Mouse (Mus musculus): ENCODE measurements at regions not wholly inside any gene's neighbourhood (a gene's known extent, or its start where the extent isn't known, plus 50 kb on each side); places are given as distances from the start of the nearest gene placed in this dataset.
"Not testable (repeated sequence)": the region's sequence is repeated elsewhere in the genome, so short reads cannot be mapped to it uniquely, and the experiment has no call there.

DNA sequence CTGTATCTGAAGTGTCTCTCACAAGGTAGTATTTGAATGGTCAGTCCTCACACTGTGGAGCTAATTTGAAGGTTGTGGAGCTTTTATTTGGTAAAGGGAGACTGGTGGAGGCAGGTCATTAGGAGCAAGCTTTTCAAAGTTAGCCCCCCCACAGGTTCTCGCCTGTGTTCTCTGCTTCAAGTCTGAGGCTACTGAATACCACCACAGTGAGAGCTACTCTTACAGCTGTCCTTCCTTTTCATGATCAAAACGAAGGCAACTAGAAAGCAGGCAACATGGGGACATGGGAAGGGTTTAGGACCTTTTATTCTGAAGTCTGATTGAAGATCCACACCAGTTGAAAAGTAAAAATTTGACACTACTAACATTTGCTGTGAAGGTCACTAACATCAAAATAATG is 645.2 kb upstream of the Pou3f2 start:
- Histone ChIP-seq H3K9ac (no peak overlapping the region), H3K4me3 (no peak overlapping the region), H3K9me3 (no peaks in the 10 kb centered on the region), H3K4me2 (no peak overlapping the region), H3K27me3 (replicated peaks) (no peaks in the 10 kb centered on the region), H3K4me1 (no peaks in the 10 kb centered on the region), H3K27ac (no peak overlapping the region), H3K36me3 (replicated peaks) (no peaks in the 10 kb centered on the region)
- ATAC-seq (replicated peaks): no peak
- WGBS: 20% methylated on average over 2 of the region's 2 CpGs

DNA sequence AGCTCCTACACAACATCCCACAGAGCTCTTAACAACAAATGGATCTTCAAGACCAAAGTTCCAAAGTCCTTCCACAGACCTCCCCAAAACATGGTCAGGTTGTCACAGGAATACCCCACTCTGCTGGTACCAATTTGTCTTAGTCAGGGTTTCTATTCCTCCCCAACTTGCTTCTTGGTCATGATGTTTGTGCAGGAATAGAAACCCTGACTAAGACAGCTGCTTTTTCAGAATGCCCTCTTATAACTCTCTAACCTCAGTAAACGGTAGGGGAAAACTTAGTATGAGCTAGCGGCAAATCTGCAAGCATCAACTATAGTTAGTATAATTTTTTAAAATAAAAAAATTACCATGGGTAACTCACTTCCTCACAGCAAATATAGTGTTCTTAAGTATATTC is 613.3 kb upstream of the Pou3f2 start:
- WGBS: 95% methylated on average over 2 of the region's 2 CpGs
- not testable (repeated sequence) for H3K4me2 ChIP-seq; ATAC-seq (replicated peaks); H3K9ac ChIP-seq; H3K36me3 ChIP-seq (replicated peaks); H3K27me3 ChIP-seq (replicated peaks); H3K27ac ChIP-seq; H3K4me1 ChIP-seq; H3K9me3 ChIP-seq; H3K4me3 ChIP-seq

DNA sequence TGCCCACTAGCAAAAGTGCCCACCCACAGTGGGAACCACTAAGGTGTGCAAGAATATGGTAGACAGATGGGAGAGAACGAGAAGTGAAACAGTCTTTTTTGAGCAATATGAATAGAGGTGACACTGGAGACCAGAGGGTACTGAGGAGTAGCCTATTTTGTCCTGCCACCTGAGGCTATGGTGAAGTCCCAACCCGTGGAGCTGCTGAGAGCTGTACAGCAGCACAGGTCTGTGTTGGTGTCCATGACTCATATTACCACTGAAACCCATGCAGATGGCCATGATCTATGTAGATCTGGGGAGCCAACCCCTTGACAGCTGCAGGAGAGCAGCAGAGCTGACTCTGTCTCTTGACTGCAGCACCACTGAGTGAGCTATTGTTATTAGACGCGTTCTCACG is 591.4 kb upstream of the Pou3f2 start:
- H3K4me3 ChIP-seq: no peak overlapping the region
- H3K4me1 ChIP-seq: no peaks in the 10 kb centered on the region
- H3K9me3 ChIP-seq: no peaks in the 10 kb centered on the region
- no peak for ATAC-seq (replicated peaks)
- no peaks in the 10 kb centered on the region for H3K36me3 ChIP-seq (replicated peaks)
- H3K27me3 ChIP-seq (replicated peaks): no peaks in the 10 kb centered on the region
- H3K27ac ChIP-seq: no peak overlapping the region
- no peak overlapping the region for H3K4me2 ChIP-seq
- 95% methylated on average over 5 of the region's 5 CpGs for WGBS
- no peak overlapping the region for H3K9ac ChIP-seq

DNA sequence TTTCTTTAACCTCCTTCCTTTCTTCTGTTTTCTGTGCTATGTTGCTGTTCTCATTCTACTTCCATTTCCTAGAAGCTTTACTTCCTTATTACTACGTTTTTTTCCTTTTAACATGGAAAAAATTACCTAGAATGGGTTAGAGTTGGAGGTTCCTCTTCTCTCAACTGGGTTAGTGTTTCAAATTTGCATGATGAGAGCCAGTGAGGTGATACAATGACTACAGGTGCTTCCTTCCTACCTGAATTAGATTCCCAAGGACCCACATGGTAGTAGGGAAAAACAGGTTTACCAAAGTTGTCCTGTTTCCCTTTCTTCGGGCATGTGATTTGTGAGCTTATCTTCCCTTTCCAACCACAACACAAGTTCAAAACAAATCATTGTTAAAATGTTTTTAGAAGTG is 589.4 kb upstream of the Pou3f2 start:
- H3K4me3 ChIP-seq: no peak overlapping the region
- no peak for ATAC-seq (replicated peaks)
- H3K27ac ChIP-seq: no peak overlapping the region
- 89% methylated on average over 2 of the region's 2 CpGs for WGBS
- no peaks in the 10 kb centered on the region for H3K4me1 ChIP-seq
- no peak overlapping the region for H3K9ac ChIP-seq
- H3K4me2 ChIP-seq: no peak overlapping the region
- no peaks in the 10 kb centered on the region for H3K36me3 ChIP-seq (replicated peaks)
- no peaks in the 10 kb centered on the region; the same call in 1 of the 2 replicates for H3K9me3 ChIP-seq
- H3K27me3 ChIP-seq (replicated peaks): no peaks in the 10 kb centered on the region

DNA sequence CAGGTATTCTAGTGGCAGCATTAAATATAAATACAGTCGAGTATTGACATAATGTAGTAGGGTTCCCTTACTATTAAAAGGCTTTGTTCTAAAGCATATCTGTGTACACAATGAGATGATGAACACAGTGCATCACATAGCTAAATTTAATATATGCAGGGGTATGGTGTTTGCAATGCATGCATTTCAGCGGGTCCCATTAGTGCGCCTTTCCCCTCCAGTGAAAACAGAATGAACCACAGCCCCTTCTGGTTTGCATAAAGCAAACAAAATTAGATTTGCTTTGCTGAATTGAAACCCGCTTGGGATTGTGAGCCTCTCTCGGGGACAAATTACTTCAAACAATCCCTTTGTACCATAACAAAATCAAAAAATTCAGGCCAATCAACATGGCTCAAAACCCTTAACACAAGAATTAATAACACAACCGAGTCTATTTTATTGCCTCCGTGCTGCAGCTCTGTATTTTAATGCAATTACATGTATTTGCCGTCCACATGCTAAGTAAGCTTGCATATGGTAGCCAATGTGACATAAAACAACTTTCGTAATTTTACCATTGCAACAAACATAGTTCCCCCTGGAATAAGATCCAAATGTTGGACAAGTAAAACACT is 562.6 kb upstream of the Pou3f2 start:
- peaks cover 5% of the 10 kb centered on the region; the same call in 1 of the 2 replicates for H3K4me1 ChIP-seq
- no peak overlapping the region for H3K9ac ChIP-seq
- H3K36me3 ChIP-seq (replicated peaks): no peaks in the 10 kb centered on the region
- no peaks in the 10 kb centered on the region for H3K27me3 ChIP-seq (replicated peaks)
- no peak overlapping the region for H3K4me2 ChIP-seq
- peak; percentile 91 for ATAC-seq (replicated peaks)
- H3K27ac ChIP-seq: peak overlapping the region; percentile 42; the same call in 1 of the 2 replicates
- no peaks in the 10 kb centered on the region for H3K9me3 ChIP-seq
- no peak overlapping the region for H3K4me3 ChIP-seq
- WGBS: 33% methylated on average over 9 of the region's 9 CpGs

DNA sequence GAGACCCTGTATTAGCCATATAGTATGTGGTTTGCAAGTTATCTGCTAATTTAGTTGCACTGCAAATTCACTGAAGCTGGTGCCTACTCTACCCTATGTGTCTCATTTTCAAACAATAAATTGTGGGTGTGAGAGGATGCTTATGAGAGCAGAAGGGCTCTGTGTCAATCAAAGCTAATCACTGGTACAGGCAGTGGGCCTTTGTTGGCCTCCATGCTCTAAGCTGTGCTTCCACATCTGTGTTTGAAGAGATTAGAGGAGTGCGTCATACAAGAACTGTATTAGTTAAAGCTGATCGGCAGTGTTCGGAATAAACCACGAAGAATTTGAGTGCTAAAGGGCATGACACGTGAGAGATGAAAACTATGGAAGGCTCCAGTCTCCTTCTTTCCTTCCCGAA is 549.6 kb upstream of the Pou3f2 start:
- H3K4me2 ChIP-seq: no peak overlapping the region
- 0 out of 2 replicates have a peak overlapping the region, but pooled peaks have one; percentile 12 for H3K27ac ChIP-seq
- H3K4me1 ChIP-seq: peaks cover 5% of the 10 kb centered on the region; the same call in 1 of the 2 replicates
- WGBS: 31% methylated on average over 6 of the region's 6 CpGs
- ATAC-seq (replicated peaks): peak; percentile 85
- H3K27me3 ChIP-seq (replicated peaks): no peaks in the 10 kb centered on the region
- H3K36me3 ChIP-seq (replicated peaks): no peaks in the 10 kb centered on the region
- no peaks in the 10 kb centered on the region for H3K9me3 ChIP-seq
- H3K4me3 ChIP-seq: no peak overlapping the region
- H3K9ac ChIP-seq: no peak overlapping the region

DNA sequence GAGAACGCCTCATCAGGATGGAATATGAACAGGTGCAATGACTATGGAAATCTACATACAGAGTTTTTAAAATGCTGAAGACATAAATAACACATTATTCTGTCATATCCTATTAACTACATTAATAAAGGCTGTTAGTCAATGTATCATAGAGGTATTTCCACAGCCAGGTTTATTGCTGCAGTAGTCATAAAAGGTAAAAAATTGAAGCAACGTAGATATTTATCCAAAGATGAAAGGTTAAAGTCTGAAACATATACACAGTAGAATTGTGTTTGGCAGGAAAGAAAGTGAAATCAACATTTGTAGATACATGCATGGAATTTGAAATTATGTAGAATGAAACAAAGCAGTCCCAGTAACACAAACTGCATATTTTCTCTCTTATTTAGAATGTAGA is 543.1 kb upstream of the Pou3f2 start:
- H3K27me3 ChIP-seq (replicated peaks): no peaks in the 10 kb centered on the region
- no peaks in the 10 kb centered on the region for H3K36me3 ChIP-seq (replicated peaks)
- no peaks in the 10 kb centered on the region for H3K9me3 ChIP-seq
- H3K4me1 ChIP-seq: no peaks in the 10 kb centered on the region
- H3K9ac ChIP-seq: no peak overlapping the region
- 94% methylated on average over 2 of the region's 2 CpGs for WGBS
- H3K4me2 ChIP-seq: no peak overlapping the region
- no peak for ATAC-seq (replicated peaks)
- H3K4me3 ChIP-seq: no peak overlapping the region
- no peak overlapping the region for H3K27ac ChIP-seq

DNA sequence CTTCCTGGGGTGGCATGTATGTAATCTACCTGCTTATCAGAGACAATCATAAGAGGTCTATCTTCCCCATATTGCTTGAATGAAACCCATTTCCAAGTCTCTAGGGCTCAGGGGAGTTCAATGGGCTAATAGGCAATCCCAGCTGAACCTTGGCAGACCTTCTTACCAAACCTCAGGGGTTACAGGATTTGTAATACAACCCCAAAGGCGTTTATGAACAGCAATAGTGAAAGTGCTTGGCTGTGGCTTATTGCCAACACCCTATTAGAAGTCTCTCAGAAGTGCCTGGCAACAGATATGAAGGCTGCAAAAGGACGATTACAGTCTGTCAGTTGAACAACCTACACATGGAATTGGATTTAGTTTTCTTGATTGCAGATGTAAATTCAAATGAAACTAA is 534.0 kb upstream of the Pou3f2 start:
- Histone ChIP-seq H3K36me3 (replicated peaks) (no peaks in the 10 kb centered on the region), H3K27me3 (replicated peaks) (no peaks in the 10 kb centered on the region), H3K27ac (no peak overlapping the region), H3K9ac (no peak overlapping the region), H3K4me2 (no peak overlapping the region), H3K9me3 (no peaks in the 10 kb centered on the region), H3K4me1 (no peaks in the 10 kb centered on the region), H3K4me3 (no peak overlapping the region)
- 58% methylated on average over 2 of the region's 2 CpGs for WGBS
- no peak for ATAC-seq (replicated peaks)

DNA sequence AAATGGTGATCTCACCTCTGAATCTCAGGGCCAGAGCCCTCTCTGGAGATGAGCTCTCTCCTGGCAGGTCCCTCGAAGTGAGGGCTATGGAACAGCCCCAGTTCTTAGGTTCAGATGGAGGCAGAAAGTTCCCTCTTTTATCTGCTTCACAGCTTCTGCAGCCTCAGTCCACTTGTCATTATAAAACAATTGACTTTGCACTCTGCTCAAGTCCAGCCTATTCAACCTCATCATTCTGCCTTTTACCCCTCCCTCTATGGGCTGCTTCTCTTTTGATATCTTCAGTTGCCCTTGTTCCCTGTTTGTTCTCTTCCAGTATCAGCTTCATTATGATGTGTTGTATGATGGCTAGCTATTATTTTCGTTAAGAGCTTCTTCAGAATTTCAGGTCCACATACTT is 522.2 kb upstream of the Pou3f2 start:
- Histone ChIP-seq H3K4me2 (no peak overlapping the region), H3K27ac (no peak overlapping the region), H3K9ac (no peak overlapping the region), H3K27me3 (replicated peaks) (no peaks in the 10 kb centered on the region), H3K4me3 (no peak overlapping the region), H3K36me3 (replicated peaks) (no peaks in the 10 kb centered on the region), H3K4me1 (no peaks in the 10 kb centered on the region), H3K9me3 (no peaks in the 10 kb centered on the region)
- ATAC-seq (replicated peaks): no peak
- WGBS: 82% methylated on average over 2 of the region's 2 CpGs

DNA sequence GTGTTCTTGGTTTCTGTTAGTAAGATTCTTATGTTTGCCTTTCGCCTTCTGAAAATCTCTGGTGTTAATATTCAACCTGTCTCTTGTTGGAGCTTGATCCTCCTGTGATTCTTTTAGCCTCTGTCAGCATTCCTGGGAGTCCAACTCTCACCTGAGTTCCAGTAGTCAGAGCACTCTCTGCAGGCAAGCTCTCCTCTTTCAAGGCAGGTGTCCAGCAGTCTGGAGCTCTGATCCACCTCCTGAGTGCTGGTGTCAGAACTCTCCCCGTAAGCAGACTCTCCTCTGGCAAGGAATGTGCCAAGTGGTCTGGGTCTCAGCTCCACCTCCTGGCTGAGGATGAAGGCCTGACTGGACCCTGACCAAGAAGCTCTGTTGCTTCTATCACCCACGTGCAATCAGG is 521.0 kb upstream of the Pou3f2 start:
- not testable (repeated sequence) for H3K27me3 ChIP-seq (replicated peaks); H3K9ac ChIP-seq; H3K4me3 ChIP-seq; H3K4me1 ChIP-seq; H3K4me2 ChIP-seq; ATAC-seq (replicated peaks); H3K36me3 ChIP-seq (replicated peaks); H3K9me3 ChIP-seq; H3K27ac ChIP-seq
- 88% methylated on average over 3 of the region's 3 CpGs for WGBS

DNA sequence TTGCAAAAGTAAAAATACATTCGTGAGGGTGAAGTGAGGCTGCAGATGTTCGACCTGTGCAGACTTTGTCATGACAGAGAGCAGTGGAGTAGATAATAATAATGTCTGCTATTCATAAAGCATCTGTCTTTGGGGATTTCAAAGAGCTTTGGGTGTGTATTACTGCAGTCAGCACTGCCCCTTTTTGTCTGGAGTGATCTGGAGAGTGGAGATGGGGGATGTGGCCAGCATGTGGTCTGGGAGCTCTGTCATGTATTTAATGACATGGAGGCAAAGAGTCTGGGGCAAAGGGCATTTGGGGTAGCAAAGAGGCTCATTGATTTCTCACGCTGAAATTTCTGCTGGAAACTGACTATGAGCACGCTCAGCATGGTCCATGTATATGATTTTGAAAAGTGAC is 510.8 kb upstream of the Pou3f2 start:
- Histone ChIP-seq H3K9me3 (no peaks in the 10 kb centered on the region), H3K36me3 (replicated peaks) (no peaks in the 10 kb centered on the region), H3K4me2 (no peak overlapping the region), H3K4me3 (no peak overlapping the region), H3K27me3 (replicated peaks) (no peaks in the 10 kb centered on the region), H3K27ac (no peak overlapping the region), H3K9ac (no peak overlapping the region), H3K4me1 (peaks cover 5% of the 10 kb centered on the region; the same call in 1 of the 2 replicates)
- no peak for ATAC-seq (replicated peaks)
- 26% methylated on average over 4 of the region's 4 CpGs for WGBS

DNA sequence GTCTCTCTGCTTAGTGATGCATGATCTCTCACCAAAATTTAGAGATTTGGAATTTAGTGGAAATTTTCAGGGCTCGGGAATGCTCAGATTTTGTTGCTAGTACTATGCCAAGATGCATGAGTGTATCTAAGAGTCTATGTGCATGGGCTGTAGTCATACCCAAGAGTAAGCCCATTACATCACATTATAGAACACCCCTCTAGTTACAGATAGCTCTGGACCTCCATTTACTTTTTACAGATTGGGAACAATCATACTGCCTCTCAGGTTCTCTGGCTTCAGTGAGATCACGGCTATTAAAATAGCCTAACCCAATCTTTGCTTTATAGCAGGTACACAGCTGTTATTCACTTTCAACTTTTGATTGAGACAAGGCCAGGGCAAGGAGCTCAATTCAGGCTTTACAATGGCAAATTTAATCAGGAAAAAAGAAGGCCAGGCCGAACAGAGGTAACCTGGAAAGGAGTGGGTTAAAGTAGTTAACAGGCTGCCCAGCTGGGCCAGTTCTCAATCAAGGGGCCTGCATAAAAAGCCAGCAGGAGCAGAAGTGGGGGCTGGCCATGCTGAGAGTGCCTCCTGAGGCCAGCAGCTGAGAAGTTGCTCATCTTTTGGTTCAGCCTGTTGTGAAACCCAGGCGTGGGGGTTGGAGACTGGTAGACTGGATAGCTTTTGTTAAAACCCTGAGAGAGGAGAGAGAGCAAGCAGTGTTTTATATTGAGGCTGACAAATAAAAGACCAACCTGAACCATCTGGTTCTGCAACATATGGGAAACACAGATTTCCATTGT is 509.2 kb upstream of the Pou3f2 start:
- H3K9ac ChIP-seq: no peak overlapping the region
- ATAC-seq (replicated peaks): no peak
- H3K27ac ChIP-seq: no peak overlapping the region
- no peak overlapping the region for H3K4me3 ChIP-seq
- peaks cover 5% of the 10 kb centered on the region; the same call in 1 of the 2 replicates for H3K4me1 ChIP-seq
- H3K27me3 ChIP-seq (replicated peaks): no peaks in the 10 kb centered on the region
- H3K36me3 ChIP-seq (replicated peaks): no peaks in the 10 kb centered on the region
- H3K4me2 ChIP-seq: no peak overlapping the region
- WGBS: 31% methylated on average over 4 of the region's 4 CpGs
- no peaks in the 10 kb centered on the region for H3K9me3 ChIP-seq

Measured in midbrain, embryonic 15.5 days (tissue).